ENCODE assay signal across 11 mouse cellular contexts in the genomic region with DNA sequence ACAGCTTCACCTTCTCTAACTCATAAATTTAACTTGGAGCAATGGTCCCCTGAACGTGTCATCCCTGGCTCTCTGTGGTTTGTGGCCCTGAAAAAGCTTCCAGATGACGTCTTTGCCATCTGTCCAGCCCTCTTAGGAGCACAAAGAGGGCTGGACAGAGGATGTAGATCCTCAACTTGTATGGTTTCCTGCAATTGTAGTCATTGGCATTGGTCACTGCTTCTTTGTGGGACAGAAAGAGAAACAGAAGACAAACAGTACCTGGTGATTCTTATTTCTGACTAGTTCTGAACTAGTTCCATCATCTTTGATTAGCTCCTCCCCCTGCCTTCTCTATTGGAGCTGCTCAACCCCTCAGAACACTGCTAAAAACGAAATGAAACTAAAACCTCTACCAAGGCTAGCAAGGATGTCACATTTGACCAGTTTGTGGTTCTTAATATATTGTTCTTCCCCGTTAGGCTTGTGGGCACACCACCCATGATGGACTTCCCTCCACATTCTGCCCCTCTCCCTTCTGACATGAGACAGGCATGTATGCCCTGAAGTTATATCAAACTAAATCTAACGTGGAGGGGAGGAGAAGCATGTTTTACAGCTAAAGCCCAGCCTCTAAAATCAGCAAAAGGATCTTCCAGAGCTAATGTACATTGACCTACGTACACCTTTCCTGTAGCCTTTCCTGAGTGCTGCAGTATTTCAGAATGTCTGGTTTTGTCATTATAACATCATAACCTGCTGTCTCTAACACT. TPM values are rescaled to one million over a fixed set of nuclear protein-coding genes. Genes with fewer than 3 reads are reported as not detected.
A peak's percentile ranks its signal among the peaks of the same experiment; 100 is the strongest.
DNase-seq lines count a peak whose midpoint lies in the region; ATAC-seq and TF ChIP-seq lines count a peak whose summit lies in the region.
"Had no signal": no experiment of that assay in that cellular context is flagged by ENCODE, and none has a peak within 500 bp of the region (broad histone marks: within the 10 kb centered on the region; RNA-seq: fewer than 3 reads in every experiment).

No protein-coding gene starts in this region.

- no peak for ATAC-seq in midbrain, embryonic 15.5 days (replicated peaks)
- no peak for ATAC-seq in neural tube, embryonic 15.5 days (ENCODE audit: low FRiP score)
- no peak for ATAC-seq in forebrain, embryonic 16.5 days
- ATAC-seq: forebrain, postnatal 0 days had no signal

- H3K4me2 ChIP-seq in midbrain, embryonic 15.5 days, result no peak overlapping the region
- H3K4me2 ChIP-seq in neural tube, embryonic 15.5 days, result no peak overlapping the region
- no peak overlapping the region for H3K4me2 ChIP-seq in forebrain, embryonic 16.5 days (ENCODE audit: low read length)
- H3K4me2 ChIP-seq: stomach, embryonic 15.5 days had no signal

- H3K36me3 ChIP-seq in heart, adult 2 months (ENCODE audit: control insufficient read depth, insufficient read depth, low read length), result no peaks in the 10 kb centered on the region
- H3K36me3 ChIP-seq in macrophage (ENCODE audit: inconsistent target), result no peaks in the 10 kb centered on the region
- no peaks in the 10 kb centered on the region for H3K36me3 ChIP-seq in midbrain, embryonic 15.5 days (replicated peaks)
- H3K36me3 ChIP-seq in neural tube, embryonic 15.5 days, result no peaks in the 10 kb centered on the region
- no peaks in the 10 kb centered on the region for H3K36me3 ChIP-seq in forebrain, embryonic 16.5 days (ENCODE audit: control insufficient read depth, insufficient read depth)
- H3K36me3 ChIP-seq: stomach, embryonic 15.5 days had no signal

- no peak overlapping the region for H3K27ac ChIP-seq in heart, adult 2 months
- peak overlapping the region; percentile 55 for H3K27ac ChIP-seq in brown adipose tissue, adult 24 weeks (replicated peaks; ENCODE audit: low read depth, low read length)
- peak overlapping the region; percentile 37 for H3K27ac ChIP-seq in macrophage
- H3K27ac ChIP-seq in midbrain, embryonic 15.5 days, result no peak overlapping the region
- H3K27ac ChIP-seq in neural tube, embryonic 15.5 days (replicated peaks), result no peak overlapping the region
- no peak overlapping the region for H3K27ac ChIP-seq in forebrain, embryonic 16.5 days (ENCODE audit: low read length)
- H3K27ac ChIP-seq: stomach, embryonic 15.5 days had no signal

- no peaks in the 10 kb centered on the region for H3K9me3 ChIP-seq in midbrain, embryonic 15.5 days
- no peaks in the 10 kb centered on the region for H3K9me3 ChIP-seq in neural tube, embryonic 15.5 days (replicated peaks)
- no peaks in the 10 kb centered on the region for H3K9me3 ChIP-seq in forebrain, embryonic 16.5 days (ENCODE audit: control insufficient read depth, low read length)
- H3K9me3 ChIP-seq: stomach, embryonic 15.5 days had no signal

- WGBS in heart, adult 2 months, result 28% methylated on average over 6 of the region's 6 CpGs
- 7% methylated on average over 6 of the region's 6 CpGs for WGBS in macrophage (ENCODE audit: missing documents)
- WGBS in midbrain, embryonic 15.5 days, result 58% methylated on average over 6 of the region's 6 CpGs
- WGBS in neural tube, embryonic 15.5 days, result 69% methylated on average over 6 of the region's 6 CpGs
- WGBS in forebrain, embryonic 16.5 days, result 60% methylated on average over 6 of the region's 6 CpGs

- H3K4me1 ChIP-seq in heart, adult 2 months (ENCODE audit: control insufficient read depth, insufficient read depth, low read length), result peaks cover 3% of the 10 kb centered on the region
- no peaks in the 10 kb centered on the region for H3K4me1 ChIP-seq in brown adipose tissue, adult 24 weeks (ENCODE audit: control insufficient read depth, insufficient read depth, insufficient read length, low read length)
- no peaks in the 10 kb centered on the region for H3K4me1 ChIP-seq in midbrain, embryonic 15.5 days
- H3K4me1 ChIP-seq in neural tube, embryonic 15.5 days, result no peaks in the 10 kb centered on the region
- H3K4me1 ChIP-seq in forebrain, embryonic 16.5 days (replicated peaks; ENCODE audit: control insufficient read depth, insufficient read depth, low read length), result no peaks in the 10 kb centered on the region
- H3K4me1 ChIP-seq: stomach, embryonic 15.5 days had no signal

- no peaks in the 10 kb centered on the region for H3K27me3 ChIP-seq in heart, adult 2 months (ENCODE audit: control insufficient read depth, insufficient read depth, low read length)
- no peaks in the 10 kb centered on the region for H3K27me3 ChIP-seq in midbrain, embryonic 15.5 days (replicated peaks)
- no peaks in the 10 kb centered on the region for H3K27me3 ChIP-seq in neural tube, embryonic 15.5 days (replicated peaks)
- H3K27me3 ChIP-seq in forebrain, embryonic 16.5 days (replicated peaks; ENCODE audit: control insufficient read depth, insufficient read depth, low read length), result no peaks in the 10 kb centered on the region
- H3K27me3 ChIP-seq: stomach, embryonic 15.5 days had no signal

- DNase-seq in heart, adult 2 months, result no peak
- no peak for DNase-seq in heart, adult 8-10 months (ENCODE audit: low spot score)
- DNase-seq in A20 (ENCODE audit: low read depth, low spot score), result peak; percentile 60
- DNase-seq: forebrain, postnatal 0 days; heart, postnatal 10 days had no signal

- no peak overlapping the region for H3K9ac ChIP-seq in heart, adult 2 months (ENCODE audit: low read depth, low read length)
- H3K9ac ChIP-seq in midbrain, embryonic 15.5 days, result no peak overlapping the region
- no peak overlapping the region for H3K9ac ChIP-seq in neural tube, embryonic 15.5 days (replicated peaks)
- no peak overlapping the region for H3K9ac ChIP-seq in forebrain, embryonic 16.5 days (replicated peaks; ENCODE audit: low read depth, low read length)
- H3K9ac ChIP-seq: forebrain, postnatal 0 days; stomach, embryonic 15.5 days had no signal

- TF ChIP-seq CTCF in heart, adult 2 months (IDR thresholded peaks at IDR 0.05), result no peak

- intact Hi-C loops in heart, adult 2 months (cut with DNase I), result no loop called here

- H3K4me3 ChIP-seq in heart, adult 2 months, result peak overlapping the region; percentile 24; the same call in 1 of the 2 replicates
- peak overlapping the region; percentile 41 for H3K4me3 ChIP-seq in brown adipose tissue, adult 24 weeks (ENCODE audit: insufficient read depth, low read depth, low read length)
- peak overlapping the region; percentile 22 for H3K4me3 ChIP-seq in macrophage (ENCODE audit: inconsistent target)
- no peak overlapping the region for H3K4me3 ChIP-seq in midbrain, embryonic 15.5 days
- H3K4me3 ChIP-seq in neural tube, embryonic 15.5 days (replicated peaks), result no peak overlapping the region
- no peak overlapping the region for H3K4me3 ChIP-seq in forebrain, embryonic 16.5 days (replicated peaks; ENCODE audit: low read length)
- H3K4me3 ChIP-seq: stomach, embryonic 15.5 days had no signal

- no peak for TF ChIP-seq EP300 in heart, adult 2 months (IDR thresholded peaks at IDR 0.05; ENCODE audit: insufficient read depth, low read depth, low read length)

- H3K79me2 ChIP-seq in heart, adult 2 months (replicated peaks; ENCODE audit: control insufficient read depth, insufficient read depth, low read length), result no peaks in the 10 kb centered on the region
- H3K79me2 ChIP-seq in macrophage (ENCODE audit: inconsistent target), result no peaks in the 10 kb centered on the region

- no peak for TF ChIP-seq POLR2A in heart, adult 2 months (IDR thresholded peaks at IDR 0.05; ENCODE audit: insufficient read depth, low read depth, low read length)

RNA-seq across cellular contexts. Expression of gene Rtn4, which starts 45.0 kb away (rescaled TPM):
- 10 to 100 TPM; 82.5 to 85.3 TPM for total RNA-seq in heart, adult 2 months (2021)
- polyA plus RNA-seq in heart, adult 2 months (2012; rRNA removed), result 31.1 and 51.5 TPM in 2 replicates
- 10 to 100 TPM; 74.8 to 89.2 (median 82.4) TPM for total RNA-seq in heart, adult 8-10 months (2022)
- polyA plus RNA-seq in brown adipose tissue, adult 24 weeks (2012; ENCODE audit: insufficient read depth, insufficient read length, missing spikeins), result 656 and 986 TPM in 2 replicates
- 100 to 1,000 TPM; 123 to 682 (median 202) TPM for total RNA-seq in macrophage (2018; cell fraction: chromatin; rRNA removed)
- total RNA-seq in macrophage (2018; cell fraction: cytosol; rRNA removed), result 100 to 1,000 TPM; 313 to 546 (median 408) TPM
- 100 to 1,000 TPM; 217 to 519 (median 302) TPM for total RNA-seq in macrophage (2018; cell fraction: nucleus; rRNA removed)
- 420 to 900 TPM (median 594 TPM) in 3 replicates for polyA plus RNA-seq in macrophage (2018)
- 128 and 134 TPM in 2 replicates for polyA plus RNA-seq in midbrain, embryonic 15.5 days (2015; fragmentation: Nextera tagmentation; extraction: Ambion mirVana)
- polyA plus RNA-seq in neural tube, embryonic 15.5 days (2015; fragmentation: Nextera tagmentation; extraction: Ambion mirVana), result 113 and 122 TPM in 2 replicates
- polyA plus RNA-seq in forebrain, embryonic 16.5 days (2015; fragmentation: Nextera tagmentation; extraction: Ambion mirVana), result 131 and 134 TPM in 2 replicates

Comparison
In these comparisons a context has a peak if more than half of its experiments do, and no peak if none do; other contexts are left out.
1. H3K27ac ChIP-seq: peak in brown adipose tissue, adult 24 weeks (single experiment) and macrophage (single experiment); none in heart, adult 2 months (single experiment), midbrain, embryonic 15.5 days (single experiment), neural tube, embryonic 15.5 days (single experiment) and forebrain, embryonic 16.5 days (single experiment).
2. H3K4me3 ChIP-seq: peak in heart, adult 2 months (single experiment), brown adipose tissue, adult 24 weeks (single experiment) and macrophage (single experiment); none in midbrain, embryonic 15.5 days (single experiment), neural tube, embryonic 15.5 days (single experiment) and forebrain, embryonic 16.5 days (single experiment).